Mouse (Mus musculus): ENCODE results near the gene Lhfpl3. TPM values are rescaled to one million over a fixed set of nuclear protein-coding genes. Genes with fewer than 3 reads are reported as not detected.

Lhfpl3 gene
- total RNA-seq, 2 experiments from 2014 or later, result not detected

GRCm38 (mm10) chr5:23114249-23114648 lies 368.4 kb downstream of the Lhfpl3 start:
- peak; percentile 67 for ATAC-seq (replicated peaks; ENCODE audit: poor library complexity, severe bottlenecking)

- no peak for ATAC-seq (replicated peaks; ENCODE audit: poor library complexity, severe bottlenecking)
Measured at GRCm38 (mm10) chr5:23126851-23127250, 381.0 kb downstream of the Lhfpl3 start.

- no peak for ATAC-seq (replicated peaks; ENCODE audit: poor library complexity, severe bottlenecking)
Measured at GRCm38 (mm10) chr5:23140183-23140921, 394.5 kb downstream of the Lhfpl3 start.

- ATAC-seq (replicated peaks; ENCODE audit: poor library complexity, severe bottlenecking), result no peak
Measured at GRCm38 (mm10) chr5:23153210-23153609, 407.4 kb downstream of the Lhfpl3 start.

GRCm38 (mm10) chr5:23154439-23154838 lies 408.6 kb downstream of the Lhfpl3 start:
- ATAC-seq (replicated peaks; ENCODE audit: poor library complexity, severe bottlenecking), result no peak

- ATAC-seq (replicated peaks; ENCODE audit: poor library complexity, severe bottlenecking), result no peak
Measured at GRCm38 (mm10) chr5:23165947-23166350, 420.1 kb downstream of the Lhfpl3 start.

GRCm38 (mm10) chr5:23166658-23167057 lies 420.8 kb downstream of the Lhfpl3 start:
- ATAC-seq (replicated peaks; ENCODE audit: poor library complexity, severe bottlenecking), result no peak

GRCm38 (mm10) chr5:23189633-23190032 lies 443.8 kb downstream of the Lhfpl3 start:
- ATAC-seq (replicated peaks; ENCODE audit: poor library complexity, severe bottlenecking), result no peak

GRCm38 (mm10) chr5:23196879-23197278 lies 451.0 kb downstream of the Lhfpl3 start:
- ATAC-seq (replicated peaks; ENCODE audit: poor library complexity, severe bottlenecking), result no peak

- ATAC-seq (replicated peaks; ENCODE audit: poor library complexity, severe bottlenecking), result no peak
Measured at GRCm38 (mm10) chr5:23213086-23213485, 467.2 kb downstream of the Lhfpl3 start.

GRCm38 (mm10) chr5:23214646-23215045 lies 468.8 kb downstream of the Lhfpl3 start:
- no peak for ATAC-seq (replicated peaks; ENCODE audit: poor library complexity, severe bottlenecking)

GRCm38 (mm10) chr5:23219655-23220054 lies 473.8 kb downstream of the Lhfpl3 start:
- no peak for ATAC-seq (replicated peaks; ENCODE audit: poor library complexity, severe bottlenecking)

GRCm38 (mm10) chr5:23224759-23225536 lies 479.1 kb downstream of the Lhfpl3 start:
- ATAC-seq (replicated peaks; ENCODE audit: poor library complexity, severe bottlenecking), result peak; percentile 68

- no peak for ATAC-seq (replicated peaks; ENCODE audit: poor library complexity, severe bottlenecking)
Measured at GRCm38 (mm10) chr5:23225621-23226020, 479.8 kb downstream of the Lhfpl3 start.

GRCm38 (mm10) chr5:23226753-23227152 lies 480.9 kb downstream of the Lhfpl3 start:
- ATAC-seq (replicated peaks; ENCODE audit: poor library complexity, severe bottlenecking), result no peak

- peak; percentile 57; the same call in 1 of the 2 replicates for ATAC-seq (replicated peaks; ENCODE audit: poor library complexity, severe bottlenecking)
Measured at GRCm38 (mm10) chr5:23246974-23247373, 501.1 kb downstream of the Lhfpl3 start.

- ATAC-seq (replicated peaks; ENCODE audit: poor library complexity, severe bottlenecking), result no peak
Measured at GRCm38 (mm10) chr5:23247784-23248183, 501.9 kb downstream of the Lhfpl3 start.

GRCm38 (mm10) chr5:23248303-23248702 lies 502.4 kb downstream of the Lhfpl3 start:
- no peak for ATAC-seq (replicated peaks; ENCODE audit: poor library complexity, severe bottlenecking)

- no peak for ATAC-seq (replicated peaks; ENCODE audit: poor library complexity, severe bottlenecking)
Measured at GRCm38 (mm10) chr5:23249896-23250875, 504.3 kb downstream of the Lhfpl3 start.

GRCm38 (mm10) chr5:23251462-23252224 lies 505.8 kb downstream of the Lhfpl3 start:
- ATAC-seq (replicated peaks; ENCODE audit: poor library complexity, severe bottlenecking), result peak; percentile 68

All from granulocyte monocyte progenitor cell, adult 5-6 weeks (primary cell).